Mouse (Mus musculus) stomach, embryonic 14.5 days (tissue): ENCODE results near the gene Dennd2a. TPM values are rescaled to one million over a fixed set of nuclear protein-coding genes. Genes with fewer than 3 reads are reported as not detected.

Source experiments
- ATAC-seq: fragments of 200-750 bp; cut with Nextera tagmentation; 2 replicates; pipeline ENCODE4 v1.8.0; 2017; ENCODE audit warnings: low read depth, moderate TSS enrichment; ENCODE audit not compliant: insufficient number of reproducible peaks, insufficient read depth, low FRiP score
- H3K27ac ChIP-seq: fragments of 300-500 bp; sonication (generic); 2 replicates; pipeline ENCODE4 v1.5.1; 2014; ENCODE audit warnings: mild to moderate bottlenecking, low read length, moderate library complexity, mixed read lengths
- H3K27me3 ChIP-seq: fragments of 300-500 bp; sonication (generic); 2 replicates; pipeline ENCODE4 v1.6.1; 2014; ENCODE audit warnings: low read length, control low read depth, mixed read lengths; ENCODE audit not compliant: control insufficient read depth, insufficient read depth
- H3K36me3 ChIP-seq: fragments of 300-500 bp; sonication (generic); 2 replicates; pipeline ENCODE4 v1.6.1; 2014; ENCODE audit warnings: mild to moderate bottlenecking, control low read depth, low read length, moderate library complexity, mixed read lengths; ENCODE audit not compliant: control insufficient read depth, insufficient read depth
- H3K4me1 ChIP-seq: fragments of 300-500 bp; sonication (generic); 2 replicates; pipeline ENCODE4 v1.6.1; 2014; ENCODE audit warnings: low read length, control low read depth, mixed read lengths; ENCODE audit not compliant: control insufficient read depth, insufficient read depth
- H3K4me2 ChIP-seq: fragments of 300-500 bp; sonication (generic); replicated peaks from 2 replicates; pipeline ENCODE4 v1.6.1; 2014; ENCODE audit warnings: low read depth, low read length, control low read depth
- H3K4me3 ChIP-seq: fragments of 300-500 bp; sonication (generic); 2 replicates; pipeline ENCODE4 v1.5.1; 2014; ENCODE audit warnings: low read depth, low read length, control low read depth
- H3K9ac ChIP-seq: fragments of 300-500 bp; sonication (generic); replicated peaks from 2 replicates; pipeline ENCODE4 v1.6.1; 2014; ENCODE audit warnings: low read depth, mild to moderate bottlenecking, control low read depth, low read length, moderate library complexity, mixed read lengths
- H3K9me3 ChIP-seq: fragments of 300-500 bp; sonication (generic); 2 replicates; pipeline ENCODE4 v1.6.1; 2016; ENCODE audit warnings: low read depth, low read length, control low read depth; ENCODE audit not compliant: control insufficient read depth
- WGBS: fragments of 180-500 bp; shearing (Covaris S2); extraction: QIAGEN DNeasy Blood & Tissue Kit; methylation state at CpG from one replicate; pipeline ENCODE4 v1.1.7; 2014; 5-methylcytosine and 5-hydroxymethylcytosine counted together
- polyA plus RNA-seq: library from polyadenylated mRNA; unstranded; fragments of >200 nt; fragmentation: Nextera tagmentation; extraction: Ambion mirVana; gene quantifications from 2 replicates; pipeline ENCODE4 v1.2.1, GENCODE M21; 2014

The Dennd2a gene
- polyA plus RNA-seq, 1 experiment from 2014 or later = 23.6 TPM

- Histone ChIP-seq H3K27ac (peak overlapping the region; percentile 33; the same call in 1 of the 2 replicates), H3K9me3 (peaks cover 5% of the 10 kb centered on the region; the same call in 1 of the 2 replicates), H3K4me3 (no peak overlapping the region), H3K27me3 (no peaks in the 10 kb centered on the region), H3K9ac (no peak overlapping the region), H3K36me3 (peaks cover 22% of the 10 kb centered on the region), H3K4me2 (no peak overlapping the region), H3K4me1 (no peaks in the 10 kb centered on the region)
- WGBS = 58% methylated on average over 5 of the region's 5 CpGs
- ATAC-seq = peak; percentile 85
Observed at GRCm38 (mm10) chr6:39522425-39522824, 35.2 kb downstream of the Dennd2a start.

- Histone ChIP-seq H3K4me2 (peak overlapping the region; percentile 21; the same call in 1 of the 2 replicates), H3K36me3 (peaks cover 8% of the 10 kb centered on the region; the same call in 1 of the 2 replicates), H3K4me1 (peaks cover 11% of the 10 kb centered on the region; the same call in 1 of the 2 replicates), H3K9me3 (peaks cover 5% of the 10 kb centered on the region; the same call in 1 of the 2 replicates), H3K27ac (peak overlapping the region; percentile 92), H3K27me3 (no peaks in the 10 kb centered on the region), H3K4me3 (no peak overlapping the region), H3K9ac (no peak overlapping the region)
- WGBS = 36% methylated on average over 6 of the region's 6 CpGs
- ATAC-seq = peak; percentile 64; the same call in 1 of the 2 replicates
Observed at GRCm38 (mm10) chr6:39515739-39516131, 41.9 kb downstream of the Dennd2a start.

GRCm38 (mm10) chr6:39515040-39515738 is 42.5 kb downstream of the Dennd2a start:
- ATAC-seq = peak; percentile 60; the same call in 1 of the 2 replicates
- H3K4me3 ChIP-seq = no peak overlapping the region
- peaks cover 3% of the 10 kb centered on the region; the same call in 1 of the 2 replicates for H3K36me3 ChIP-seq
- H3K9ac ChIP-seq = no peak overlapping the region
- peak overlapping the region; percentile 92 for H3K27ac ChIP-seq
- H3K27me3 ChIP-seq = no peaks in the 10 kb centered on the region
- peaks cover under 1% of the 10 kb centered on the region; the same call in 1 of the 2 replicates for H3K9me3 ChIP-seq
- H3K4me2 ChIP-seq = 0 out of 2 replicates have a peak overlapping the region, but pooled peaks have one; percentile 21
- peaks cover 11% of the 10 kb centered on the region; the same call in 1 of the 2 replicates for H3K4me1 ChIP-seq
- WGBS = 25% methylated on average over 11 of the region's 11 CpGs

- Histone ChIP-seq H3K27ac (no peak overlapping the region), H3K27me3 (no peaks in the 10 kb centered on the region), H3K36me3 (peaks cover 22% of the 10 kb centered on the region), H3K9ac (no peak overlapping the region), H3K4me3 (no peak overlapping the region), H3K4me1 (no peaks in the 10 kb centered on the region), H3K4me2 (no peak overlapping the region), H3K9me3 (no peaks in the 10 kb centered on the region)
- no peak for ATAC-seq
- WGBS = 87% methylated on average over 7 of the region's 7 CpGs
Observed at GRCm38 (mm10) chr6:39503476-39503875, 54.2 kb downstream of the Dennd2a start.

- H3K9ac ChIP-seq = no peak overlapping the region
- ATAC-seq = no peak
- H3K4me3 ChIP-seq = no peak overlapping the region
Observed at GRCm38 (mm10) chr6:39497165-39497564, 60.5 kb downstream of the Dennd2a start.

GRCm38 (mm10) chr6:39493129-39493714 is 64.4 kb downstream of the Dennd2a start:
- no peaks in the 10 kb centered on the region for H3K9me3 ChIP-seq
- H3K4me1 ChIP-seq = no peaks in the 10 kb centered on the region
- no peak overlapping the region for H3K4me2 ChIP-seq
- WGBS = 60% methylated on average over 12 of the region's 12 CpGs
- no peak overlapping the region for H3K9ac ChIP-seq
- H3K27me3 ChIP-seq = no peaks in the 10 kb centered on the region
- no peak for ATAC-seq
- no peak overlapping the region for H3K4me3 ChIP-seq
- H3K36me3 ChIP-seq = peaks cover 44% of the 10 kb centered on the region
- no peak overlapping the region for H3K27ac ChIP-seq

More at GRCm38 (mm10) chr6:39497165-39497564, 60.5 kb downstream of the Dennd2a start:
- Histone ChIP-seq H3K27me3 (no peaks in the 10 kb centered on the region), H3K4me1 (no peaks in the 10 kb centered on the region), H3K27ac (no peak overlapping the region), H3K4me2 (no peak overlapping the region), H3K36me3 (peaks cover 22% of the 10 kb centered on the region), H3K9me3 (no peaks in the 10 kb centered on the region)
- WGBS = 91% methylated on average over 4 of the region's 4 CpGs

GRCm38 (mm10) chr6:39492161-39492560 is 65.5 kb downstream of the Dennd2a start:
- ATAC-seq = no peak
- no peaks in the 10 kb centered on the region for H3K4me1 ChIP-seq
- peaks cover 54% of the 10 kb centered on the region for H3K36me3 ChIP-seq

GRCm38 (mm10) chr6:39491203-39491602 is 66.5 kb downstream of the Dennd2a start:
- H3K27me3 ChIP-seq = no peaks in the 10 kb centered on the region
- H3K4me3 ChIP-seq = no peak overlapping the region
- peaks cover 52% of the 10 kb centered on the region for H3K36me3 ChIP-seq
- no peak overlapping the region for H3K9ac ChIP-seq
- H3K9me3 ChIP-seq = no peaks in the 10 kb centered on the region
- no peak for ATAC-seq
- H3K4me2 ChIP-seq = no peak overlapping the region
- H3K4me1 ChIP-seq = no peaks in the 10 kb centered on the region
- no peak overlapping the region for H3K27ac ChIP-seq
- 90% methylated on average over 5 of the region's 5 CpGs for WGBS

More at GRCm38 (mm10) chr6:39492161-39492560, 65.5 kb downstream of the Dennd2a start:
- H3K27me3 ChIP-seq = no peaks in the 10 kb centered on the region
- H3K9me3 ChIP-seq = no peaks in the 10 kb centered on the region
- H3K27ac ChIP-seq = no peak overlapping the region
- H3K4me3 ChIP-seq = no peak overlapping the region
- H3K4me2 ChIP-seq = no peak overlapping the region
- WGBS = 94% methylated on average over 4 of the region's 4 CpGs
- no peak overlapping the region for H3K9ac ChIP-seq
